Mouse (Mus musculus) layer of hippocampus, adult 9-11 months (tissue): ENCODE data around the gene Rnf11.
A peak's percentile ranks its signal among the peaks of the same experiment; 100 is the strongest.

Source experiments
- DNase-seq: peaks from one replicate; pipeline ENCODE4 v3.0.0; 2022

The Rnf11 gene

GRCm38 (mm10) chr4:109484621-109485020 lies at the start of gene Rnf11:
TSS of gene Rnf11 (minus strand) at chr4:109484728.
- no peak for DNase-seq

- DNase-seq, result no peak
Measured at GRCm38 (mm10) chr4:109531111-109531510, 46.6 kb upstream of the Rnf11 start, which contains the start of gene 4930522H14Rik. TSS of gene 4930522H14Rik (minus strand) at chr4:109531297.

GRCm38 (mm10) chr4:109530245-109530816 lies 45.8 kb upstream of the Rnf11 start:
- DNase-seq, result no peak

GRCm38 (mm10) chr4:109504885-109505284 lies 20.4 kb upstream of the Rnf11 start:
- peak; percentile 44 for DNase-seq

GRCm38 (mm10) chr4:109498476-109498875 lies 13.9 kb upstream of the Rnf11 start:
- no peak for DNase-seq

GRCm38 (mm10) chr4:109493581-109493980 lies 9.1 kb upstream of the Rnf11 start:
- DNase-seq, result no peak

- DNase-seq, result no peak
Measured at GRCm38 (mm10) chr4:109488812-109489211, 4.3 kb upstream of the Rnf11 start.

- no peak for DNase-seq
Measured at GRCm38 (mm10) chr4:109482701-109483100, 1.8 kb downstream of the Rnf11 start.

- DNase-seq, result no peak
Measured at GRCm38 (mm10) chr4:109481424-109481823, 3.1 kb downstream of the Rnf11 start.

- no peak for DNase-seq
Measured at GRCm38 (mm10) chr4:109477454-109477853, 7.1 kb downstream of the Rnf11 start.

- peak; percentile 90 for DNase-seq
Measured at GRCm38 (mm10) chr4:109476554-109477014, 7.9 kb downstream of the Rnf11 start.

- DNase-seq, result peak; percentile 20
Measured at GRCm38 (mm10) chr4:109475577-109476553, 8.7 kb downstream of the Rnf11 start.

GRCm38 (mm10) chr4:109475078-109475477 lies 9.4 kb downstream of the Rnf11 start:
- no peak for DNase-seq

GRCm38 (mm10) chr4:109472566-109472965 lies 12.0 kb downstream of the Rnf11 start:
- DNase-seq, result no peak

GRCm38 (mm10) chr4:109471606-109472005 lies 12.9 kb downstream of the Rnf11 start:
- DNase-seq, result no peak

GRCm38 (mm10) chr4:109467687-109468086 lies 16.8 kb downstream of the Rnf11 start:
- no peak for DNase-seq

GRCm38 (mm10) chr4:109463892-109464291 lies 20.6 kb downstream of the Rnf11 start:
- DNase-seq, result no peak

- DNase-seq, result no peak
Measured at GRCm38 (mm10) chr4:109460421-109461179, 23.9 kb downstream of the Rnf11 start.

- no peak for DNase-seq
Measured at GRCm38 (mm10) chr4:109456821-109457220, 27.7 kb downstream of the Rnf11 start.

GRCm38 (mm10) chr4:109448531-109448930 lies 36.0 kb downstream of the Rnf11 start:
- DNase-seq, result no peak

- DNase-seq, result no peak
Measured at GRCm38 (mm10) chr4:109445956-109446355, 38.6 kb downstream of the Rnf11 start.

- DNase-seq, result no peak
Measured at GRCm38 (mm10) chr4:109445397-109445796, 39.1 kb downstream of the Rnf11 start.

- DNase-seq, result no peak
Measured at GRCm38 (mm10) chr4:109444951-109445350, 39.6 kb downstream of the Rnf11 start.
